Mouse (Mus musculus) kidney, adult 2 months (tissue): ENCODE data around the gene Akap7.

Experiments
- CTCF ChIP-seq: fragments of 200-500 bp; conservative IDR thresholded peaks from 2 replicates; pipeline ENCODE4 v1.5.1; 2011; ENCODE audit warnings: low read depth, mild to moderate bottlenecking, control low read depth, low read length, moderate library complexity, mixed read lengths; ENCODE audit not compliant: insufficient read depth, insufficient read length
- POLR2A ChIP-seq: fragments of 200-500 bp; IDR thresholded peaks from one replicate; pipeline ENCODE4 v1.6.1; 2011; ENCODE audit warnings: low read depth, low read length, control low read depth

GRCm38 (mm10) chr10:25177270-25177669, 130.4 kb downstream of the Akap7 start:
- TF ChIP-seq POLR2A (no peak), CTCF (no peak)
